Mouse (Mus musculus) adrenal gland (tissue): ENCODE measurements around the gene Gps2.
"Not testable (repeated sequence)": the region's sequence is repeated elsewhere in the genome, so short reads cannot be mapped to it uniquely, and the experiment has no call there.

Source experiments
- intact Hi-C: fragments of 180-260 bp; cut with DNase I; formaldehyde crosslinking; loops from one replicate; pipeline ENCODE4 v1.15.1; 2025

The Gps2 gene

DNA sequence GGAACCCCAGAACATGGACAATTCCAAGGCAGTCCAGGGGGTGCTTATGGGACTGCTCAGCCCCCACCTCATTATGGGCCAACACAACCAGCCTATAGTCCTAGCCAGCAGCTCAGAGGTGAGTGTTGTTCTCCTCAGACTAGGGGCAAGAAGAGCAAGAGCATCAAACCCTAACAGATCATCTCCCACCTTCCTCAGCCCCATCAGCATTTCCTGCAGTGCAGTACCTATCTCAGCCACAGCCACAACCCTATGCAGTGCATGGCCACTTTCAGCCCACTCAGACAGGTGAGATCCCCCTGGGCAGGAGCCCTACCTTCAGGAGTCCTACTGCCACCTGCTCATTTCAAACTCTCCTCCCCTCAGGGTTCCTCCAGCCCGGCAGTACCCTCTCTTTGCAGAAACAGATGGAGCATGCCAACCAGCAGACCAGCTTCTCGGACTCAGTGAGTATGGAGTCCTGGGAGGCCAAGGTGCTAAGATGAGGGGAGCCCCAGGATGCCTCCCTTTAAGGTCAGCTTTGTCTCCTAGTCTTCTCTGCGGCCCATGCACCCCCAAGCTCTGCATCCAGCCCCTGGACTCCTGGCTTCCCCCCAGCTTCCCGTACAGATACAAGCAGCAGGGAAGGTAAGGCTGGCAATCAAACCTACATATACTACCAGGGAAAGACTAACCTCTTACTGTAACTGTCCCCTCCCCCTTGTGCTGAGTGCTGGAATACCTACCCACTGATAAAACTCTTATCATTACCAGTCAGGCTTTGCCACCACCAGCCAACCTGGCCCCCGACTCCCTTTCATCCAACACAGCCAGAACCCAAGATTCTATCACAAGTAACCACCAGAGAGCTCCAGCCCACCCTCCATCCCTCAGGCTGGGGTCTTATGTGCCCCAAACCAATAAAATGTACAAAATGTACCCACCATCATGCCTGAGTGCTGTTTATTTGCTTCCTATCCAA lies 2.3 kb downstream of the Gps2 start:
- intact Hi-C loops, result no loop called here

DNA sequence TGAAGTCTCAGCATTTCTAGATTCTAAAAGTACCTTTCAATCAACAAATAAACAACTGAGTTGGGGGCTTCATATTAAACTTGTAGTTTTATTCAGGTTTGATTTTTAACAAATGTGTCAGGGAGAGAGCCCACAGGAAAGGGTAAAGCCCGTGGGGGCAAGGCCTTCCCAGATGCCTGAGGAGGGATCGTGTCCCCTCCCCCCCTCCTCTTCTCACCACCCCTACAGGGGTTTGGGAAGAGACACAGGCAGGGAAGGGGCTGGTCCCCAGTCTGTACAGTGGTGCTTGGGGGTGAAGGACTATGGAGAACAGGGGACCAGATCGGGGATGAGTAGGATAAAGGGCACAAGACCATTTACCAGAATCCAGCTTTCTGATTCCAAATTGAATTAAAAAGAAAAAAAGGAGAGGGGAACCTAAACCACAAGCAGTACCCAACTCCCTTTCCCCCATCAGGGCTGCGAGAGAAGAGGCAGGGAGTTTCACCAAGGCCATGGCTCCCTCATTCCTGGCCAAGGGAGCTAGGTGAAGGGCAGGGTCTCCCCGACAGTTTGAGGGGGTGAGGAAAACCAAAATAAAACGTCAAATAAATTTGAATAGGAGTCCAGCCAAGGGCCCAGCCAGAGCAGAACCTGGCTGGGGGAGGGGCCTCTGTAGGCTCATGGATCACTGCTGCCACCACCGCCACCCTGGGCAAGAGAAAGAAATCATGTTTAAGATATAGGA lies 3.1 kb downstream of the Gps2 start:
- intact Hi-C loops, result not testable (repeated sequence)

DNA sequence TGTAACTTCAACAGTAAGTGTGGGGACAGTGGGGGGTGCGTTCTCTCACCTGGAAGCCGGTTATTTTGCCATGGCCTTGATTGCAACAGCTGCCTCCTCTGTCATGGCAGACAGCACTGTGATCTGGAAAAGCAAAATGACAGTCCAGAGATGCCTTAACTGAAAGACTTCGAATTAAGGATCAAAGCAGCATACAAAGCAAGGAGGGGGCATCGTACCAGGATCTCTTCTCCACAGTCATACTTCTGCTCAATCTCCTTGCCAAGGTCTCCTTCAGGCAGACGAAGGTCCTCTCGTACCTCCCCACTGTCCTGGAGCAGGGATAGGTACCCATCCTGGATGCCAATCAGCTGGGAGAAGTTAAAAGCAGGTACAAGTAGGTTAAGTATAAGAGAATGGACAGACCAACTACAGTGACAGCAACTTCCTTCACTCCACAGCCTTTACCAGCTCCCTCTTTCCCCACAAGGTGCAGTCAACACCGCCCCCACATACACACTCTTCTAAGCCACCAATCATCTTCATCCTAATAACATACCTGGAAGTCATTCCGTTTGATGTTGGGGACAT lies 3.8 kb downstream of the Gps2 start:
- intact Hi-C loops, result no loop called here

DNA sequence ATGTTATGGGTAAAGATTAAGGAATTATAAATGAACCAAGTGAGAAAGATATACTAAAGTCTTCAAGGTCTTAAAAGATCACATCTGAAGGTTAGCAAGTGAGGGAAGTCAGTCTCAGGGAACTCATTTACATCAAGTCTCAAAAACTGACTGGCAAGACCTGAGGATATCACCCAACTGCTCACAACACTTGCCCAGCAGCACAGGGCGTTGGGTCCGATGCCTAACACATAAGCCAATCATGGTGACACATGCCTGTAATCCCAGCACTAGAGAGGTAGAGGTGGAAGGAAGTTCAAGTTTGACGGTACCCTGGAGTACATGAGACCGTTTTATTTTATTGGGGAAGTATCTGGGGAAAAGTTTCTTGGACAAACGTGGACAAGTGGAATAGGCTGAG lies 4.4 kb downstream of the Gps2 start:
- intact Hi-C loops, result no loop called here

DNA sequence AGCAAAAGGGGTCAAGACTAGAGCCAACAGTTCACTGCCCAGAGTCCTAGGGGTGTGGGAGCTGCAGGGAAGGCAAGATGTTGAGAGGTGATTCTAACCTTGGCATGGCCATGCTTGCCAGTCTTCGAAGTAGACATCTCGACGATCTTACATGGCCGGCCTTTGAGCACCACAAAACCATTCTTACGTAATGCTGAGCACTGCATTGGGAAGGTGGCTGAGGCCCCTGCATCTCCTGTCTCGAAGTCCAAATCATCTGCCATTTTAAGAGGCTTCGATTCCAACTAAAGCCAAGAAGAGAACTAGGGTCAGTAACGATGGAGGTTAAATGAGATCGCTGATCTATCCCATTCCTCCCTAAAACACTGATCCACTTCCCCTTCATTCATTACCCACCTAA lies 5.4 kb downstream of the Gps2 start:
- intact Hi-C loops, result no loop called here

GRCm38 (mm10) chr11:69919661-69920265 lies 6.1 kb downstream of the Gps2 start:
- intact Hi-C loops, result no loop called here

- intact Hi-C loops, result no loop called here
Measured at GRCm38 (mm10) chr11:69920266-69921031, 6.8 kb downstream of the Gps2 start.

DNA sequence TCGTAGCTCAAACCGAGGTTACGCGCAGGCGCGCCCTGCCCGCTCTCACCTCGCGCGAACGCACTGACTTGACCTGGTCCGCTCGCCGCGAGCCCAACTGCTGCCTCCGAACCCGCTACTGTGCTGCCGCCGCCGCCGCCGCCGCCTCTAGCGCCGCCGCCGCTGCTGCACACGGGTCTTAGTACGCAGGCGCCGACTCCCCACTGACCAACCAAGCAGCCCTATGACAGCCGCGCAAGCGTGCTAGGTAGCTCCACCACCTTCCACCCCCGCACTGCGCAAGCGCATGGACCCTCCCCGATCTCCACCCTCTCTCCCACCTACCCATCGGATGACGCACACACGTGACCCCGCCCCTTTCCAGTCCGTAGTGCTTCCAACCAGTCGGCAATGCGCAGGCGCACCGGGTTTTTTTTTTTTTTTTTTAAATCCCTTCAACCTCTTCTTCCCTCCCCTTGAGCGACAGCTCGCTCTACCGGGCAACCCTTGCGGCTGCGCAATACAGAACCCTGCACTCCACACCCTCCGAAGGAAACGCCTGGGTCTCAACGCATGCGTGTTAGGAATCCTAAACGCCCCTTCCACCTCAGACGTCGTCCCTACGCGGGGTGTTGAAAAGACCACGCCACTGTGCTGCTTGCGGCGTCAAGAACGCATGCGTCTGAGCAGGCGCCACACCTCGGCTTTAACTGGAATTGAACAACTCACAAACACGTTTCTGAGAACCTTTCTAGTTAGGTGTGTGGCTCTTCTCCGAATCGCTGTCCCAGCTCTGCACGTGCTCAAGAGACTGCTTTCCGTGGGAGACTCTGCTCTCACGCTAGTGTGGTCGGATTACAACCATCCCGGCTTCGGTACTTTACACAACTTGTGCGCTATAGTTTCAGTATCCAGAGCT lies 7.7 kb downstream of the Gps2 start, which contains the start of gene Eif5a:
Gene Eif5a (minus strand): TSS at position 845 of the 898 bp plus-strand sequence.
- intact Hi-C loops, result no loop called here

- intact Hi-C loops, result no loop called here
Measured at GRCm38 (mm10) chr11:69922012-69922756, 8.5 kb downstream of the Gps2 start.

DNA sequence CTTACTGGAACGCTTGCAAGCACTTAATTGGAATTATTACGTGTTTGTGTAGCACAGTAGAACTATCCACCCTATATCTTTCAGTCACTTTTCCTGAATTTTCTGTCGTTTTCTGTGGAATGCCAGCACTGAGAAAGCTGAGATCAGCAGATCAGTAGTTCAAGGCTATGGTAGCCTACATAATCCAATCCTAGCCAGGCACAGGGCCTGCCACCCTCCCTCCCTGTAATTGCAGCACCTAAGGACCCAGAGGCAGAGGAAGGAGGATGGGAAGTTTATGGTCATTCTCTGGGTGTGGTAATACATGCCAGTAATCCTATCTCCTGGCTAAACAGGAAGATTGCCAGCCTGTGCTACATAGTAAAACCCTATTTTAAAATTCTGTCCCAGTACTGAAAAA lies 9.1 kb downstream of the Gps2 start:
- intact Hi-C loops, result no loop called here

DNA sequence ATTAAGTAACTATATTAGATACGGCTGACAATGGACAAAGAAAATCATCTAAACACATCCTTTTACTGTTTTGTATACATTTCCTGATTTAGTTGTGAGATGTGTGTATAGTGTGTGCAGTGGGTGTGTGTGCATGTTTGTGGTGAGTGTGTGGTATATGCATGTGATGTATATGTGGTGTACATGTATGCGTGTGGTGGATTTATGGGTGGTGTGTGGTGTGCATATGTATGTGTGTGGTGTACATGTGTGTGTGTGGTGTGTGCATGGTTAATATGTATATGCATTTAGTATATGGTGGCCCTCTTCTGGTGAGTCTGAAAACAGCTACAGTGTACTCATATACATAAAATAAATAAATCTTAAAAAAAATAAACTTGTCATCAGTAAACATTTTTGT lies 13.8 kb downstream of the Gps2 start:
- intact Hi-C loops, result no loop called here

- intact Hi-C loops, result loop anchor here (10.0 kb wide), 1 partner anchor 285 kb away; the partner anchor contains the start of gene Slc16a11
Measured at GRCm38 (mm10) chr11:69929712-69930111, 16.0 kb downstream of the Gps2 start.

DNA sequence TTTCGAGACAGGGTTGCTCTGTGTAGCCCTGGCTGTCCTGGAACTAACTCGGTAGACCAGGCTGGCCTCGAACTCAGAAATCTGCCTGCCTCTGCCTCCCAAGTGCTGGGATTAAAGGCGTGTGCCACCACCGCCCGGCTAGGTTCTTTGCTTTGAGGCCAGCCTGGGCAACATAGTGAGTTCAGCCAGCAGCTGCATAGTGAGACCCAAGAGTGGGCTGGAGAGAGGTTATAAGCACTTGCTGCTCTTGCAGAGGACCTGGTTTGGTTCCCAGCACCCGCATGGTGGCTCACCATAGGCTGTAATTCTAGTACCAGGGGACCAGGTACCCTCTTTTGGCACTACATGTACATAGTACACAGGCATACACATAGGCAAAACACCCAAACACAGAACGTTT lies 16.5 kb downstream of the Gps2 start:
- intact Hi-C loops, result loop anchor here (10.0 kb wide), 1 partner anchor 285 kb away; the partner anchor contains the start of gene Slc16a11

DNA sequence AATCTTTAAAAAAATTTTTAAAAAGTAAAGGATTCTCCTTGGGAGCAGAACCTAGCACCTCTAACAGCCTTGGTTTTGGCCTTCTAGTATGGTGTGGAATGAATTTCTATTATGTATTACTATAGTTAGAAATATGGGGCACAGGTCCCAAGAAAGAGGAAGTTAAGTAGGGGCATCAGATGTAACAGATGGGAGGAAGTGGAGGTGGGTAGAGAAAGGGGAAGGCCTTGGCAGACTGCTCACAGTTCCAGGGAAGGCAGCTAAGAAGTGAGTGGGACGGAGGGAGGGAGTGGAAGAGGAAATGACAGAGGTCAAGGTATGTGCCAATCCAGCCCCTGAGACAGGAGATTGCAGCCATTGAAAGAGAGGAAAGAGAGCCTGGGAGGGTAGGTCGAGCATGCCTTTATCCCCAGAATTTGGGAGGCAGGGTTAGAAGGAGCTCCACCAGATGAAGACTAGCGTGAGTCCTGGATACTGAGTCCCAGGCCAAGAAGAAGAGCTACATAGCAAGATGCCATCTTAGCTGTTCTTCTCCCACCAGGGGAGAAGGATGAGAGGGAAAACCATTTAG lies 17.4 kb downstream of the Gps2 start:
- intact Hi-C loops, result loop anchor here (10.0 kb wide), 1 partner anchor 284 kb away; the partner anchor contains the start of gene Slc16a11

- intact Hi-C loops, result loop anchor here (10.0 kb wide), 1 partner anchor 283 kb away; the partner anchor contains the start of gene Slc16a11
Measured at GRCm38 (mm10) chr11:69931769-69932168, 18.1 kb downstream of the Gps2 start.

GRCm38 (mm10) chr11:69932254-69932653 lies 18.6 kb downstream of the Gps2 start:
- intact Hi-C loops, result loop anchor here (10.0 kb wide), 1 partner anchor 283 kb away; the partner anchor contains the start of gene Slc16a11

DNA sequence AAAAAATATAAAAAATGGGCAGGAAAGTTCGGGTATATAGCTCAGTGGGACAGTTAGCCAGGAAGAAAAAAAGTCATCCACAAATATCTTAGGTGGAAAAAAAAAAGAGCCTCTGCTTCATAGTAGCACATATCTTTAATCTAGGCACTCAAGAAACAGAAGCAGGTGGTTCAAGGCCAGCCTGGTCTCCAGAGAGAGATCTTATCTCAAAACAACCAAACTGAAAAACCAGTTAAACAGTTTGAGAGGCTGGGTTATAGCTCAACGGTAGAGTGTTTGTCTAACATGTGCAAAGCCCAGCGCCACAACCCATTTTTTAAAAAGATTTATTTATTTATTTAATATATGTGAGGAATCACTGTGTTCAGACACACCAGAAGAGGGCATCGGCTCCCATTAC lies 19.4 kb downstream of the Gps2 start:
- intact Hi-C loops, result loop anchor here (10.0 kb wide), 1 partner anchor 282 kb away; the partner anchor contains the start of gene Slc16a11

DNA sequence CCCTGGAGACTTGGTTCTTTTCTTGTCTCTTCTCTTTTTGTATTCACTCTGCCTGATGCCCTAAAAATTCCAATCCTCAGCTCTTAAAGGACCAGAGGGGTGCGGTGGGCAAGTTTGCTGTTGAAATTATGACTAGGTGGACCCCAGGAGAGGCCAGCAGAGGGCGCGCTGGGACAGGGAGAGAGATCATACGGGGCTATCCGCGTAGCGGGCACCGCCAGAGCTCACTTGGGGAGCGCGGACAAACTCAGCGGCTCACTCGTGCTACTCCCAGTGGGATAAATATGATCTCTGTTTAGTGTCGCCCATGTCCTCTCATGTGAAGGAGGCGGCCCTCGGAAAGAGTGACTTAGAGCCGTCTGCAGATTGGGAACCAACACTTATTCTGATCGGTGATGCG lies 20.5 kb downstream of the Gps2 start:
- intact Hi-C loops, result loop anchor here (1.0 to 10.0 kb wide), 2 partner anchors 15 to 281 kb away; partner anchors contain the start of gene Slc16a11
